Mouse (Mus musculus) kidney, postnatal 10 days (tissue): Measurements from ENCODE around the gene 4921539E11Rik.
A peak's percentile ranks its signal among the peaks of the same experiment; 100 is the strongest.

Experiments used
- DNase-seq: peaks from one replicate; pipeline ENCODE4 v3.0.0; 2021; ENCODE audit warnings: mixed read lengths

Gene 4921539E11Rik

GRCm38 (mm10) chr4:103222854-103223253 lies 67.8 kb downstream of the 4921539E11Rik start:
- no peak for DNase-seq

GRCm38 (mm10) chr4:103221789-103222188 lies 68.9 kb downstream of the 4921539E11Rik start:
- DNase-seq = no peak

GRCm38 (mm10) chr4:103219011-103219410 lies 71.7 kb downstream of the 4921539E11Rik start:
- DNase-seq = no peak

GRCm38 (mm10) chr4:103216046-103216445 lies 74.6 kb downstream of the 4921539E11Rik start:
- peak; percentile 60 for DNase-seq

- DNase-seq = peak; percentile 90
These were observed 75.5 kb downstream of the 4921539E11Rik start, which contains the start of gene Slc35d1 for GRCm38 (mm10) chr4:103214925-103215820. Gene Slc35d1 (minus strand): TSS chr4:103215164.

- peak; percentile 84 for DNase-seq
These were observed 76.2 kb downstream of the 4921539E11Rik start for GRCm38 (mm10) chr4:103214498-103214924.

GRCm38 (mm10) chr4:103213859-103214497 lies 76.7 kb downstream of the 4921539E11Rik start:
- peak; percentile 20 for DNase-seq

GRCm38 (mm10) chr4:103208553-103208952 lies 82.1 kb downstream of the 4921539E11Rik start:
- DNase-seq = no peak

GRCm38 (mm10) chr4:103203646-103204045 lies 87.0 kb downstream of the 4921539E11Rik start:
- DNase-seq = no peak

GRCm38 (mm10) chr4:103200046-103200445 lies 90.6 kb downstream of the 4921539E11Rik start:
- no peak for DNase-seq

GRCm38 (mm10) chr4:103199086-103199485 lies 91.6 kb downstream of the 4921539E11Rik start:
- no peak for DNase-seq

- DNase-seq = no peak
These were observed 93.3 kb downstream of the 4921539E11Rik start for GRCm38 (mm10) chr4:103197401-103197800.

GRCm38 (mm10) chr4:103192421-103192820 lies 98.2 kb downstream of the 4921539E11Rik start:
- DNase-seq = no peak

- no peak for DNase-seq
These were observed 101.7 kb downstream of the 4921539E11Rik start for GRCm38 (mm10) chr4:103188786-103189640.
